Mouse (Mus musculus): Measurements from ENCODE around the gene Phc1. TPM values are rescaled to one million over a fixed set of nuclear protein-coding genes. Genes with fewer than 3 reads are reported as not detected.

Phc1 gene
- polyA plus RNA-seq, 1 experiment: 15.5 TPM

- H3K4me3 ChIP-seq: no peak overlapping the region
- H3ac ChIP-seq (ENCODE audit: control insufficient read depth, insufficient read length): no peak overlapping the region
Observed at GRCm38 (mm10) chr6:122288263-122288662, 52.1 kb downstream of the Phc1 start.

GRCm38 (mm10) chr6:122284823-122285222 lies 55.5 kb downstream of the Phc1 start:
- no peak overlapping the region for H3K4me3 ChIP-seq
- TF ChIP-seq REST (IDR thresholded peaks at IDR 0.05; ENCODE audit: insufficient read depth, insufficient read length) (no peak), MYOD1 (IDR thresholded peaks at IDR 0.05; ENCODE audit: control insufficient read depth in 1 of 3, insufficient read length in 2 of 3, low read depth in 2 of 3) (no peak), USF1 (IDR thresholded peaks at IDR 0.05; ENCODE audit: low read depth) (no peak), TCF12 (IDR thresholded peaks at IDR 0.05; ENCODE audit: insufficient read depth, poor library complexity, severe bottlenecking) (no peak), TCF3 (IDR thresholded peaks at IDR 0.05; ENCODE audit: insufficient read length, low read depth) (no peak), POLR2A (IDR thresholded peaks at IDR 0.05; ENCODE audit: insufficient read length, low read depth) (no peak), MAX (IDR thresholded peaks at IDR 0.05; ENCODE audit: low read depth) (no peak), CEBPB (IDR thresholded peaks at IDR 0.05; ENCODE audit: insufficient read depth, poor library complexity, severe bottlenecking) (no peak), POLR2AphosphoS2 (IDR thresholded peaks at IDR 0.05; ENCODE audit: insufficient read length, low read depth) (no peak), SRF (IDR thresholded peaks at IDR 0.05; ENCODE audit: control insufficient read depth, insufficient read length, low read depth) (no peak), E2F4 (IDR thresholded peaks at IDR 0.05; ENCODE audit: insufficient read depth) (no peak), MYOG (IDR thresholded peaks at IDR 0.05; ENCODE audit: control insufficient read depth in 1 of 3, insufficient read depth in 1 of 3, insufficient read length in 2 of 3, low read depth in 2 of 3) (no peak)

More at GRCm38 (mm10) chr6:122288263-122288662, 52.1 kb downstream of the Phc1 start:
- H3K4me2 ChIP-seq (ENCODE audit: low read depth): no peak overlapping the region
- TF ChIP-seq E2F4 (IDR thresholded peaks at IDR 0.05; ENCODE audit: insufficient read depth): no peak
- no peak for TF ChIP-seq SRF (IDR thresholded peaks at IDR 0.05; ENCODE audit: control insufficient read depth, insufficient read length, low read depth)
- no peak for TF ChIP-seq POLR2AphosphoS2 (IDR thresholded peaks at IDR 0.05; ENCODE audit: insufficient read length, low read depth)
- no peak for TF ChIP-seq MYOG (IDR thresholded peaks at IDR 0.05; ENCODE audit: control insufficient read depth in 1 of 3, insufficient read depth in 1 of 3, insufficient read length in 2 of 3, low read depth in 2 of 3)
- no peak for TF ChIP-seq POLR2A (IDR thresholded peaks at IDR 0.05; ENCODE audit: insufficient read length, low read depth)
- no peak for TF ChIP-seq REST (IDR thresholded peaks at IDR 0.05; ENCODE audit: insufficient read depth, insufficient read length)
- no peak for TF ChIP-seq CEBPB (IDR thresholded peaks at IDR 0.05; ENCODE audit: insufficient read depth, poor library complexity, severe bottlenecking)
- TF ChIP-seq USF1 (IDR thresholded peaks at IDR 0.05; ENCODE audit: low read depth): no peak
- TF ChIP-seq MYOD1 (IDR thresholded peaks at IDR 0.05; ENCODE audit: control insufficient read depth in 1 of 3, insufficient read length in 2 of 3, low read depth in 2 of 3): no peak
- no peak for TF ChIP-seq TCF12 (IDR thresholded peaks at IDR 0.05; ENCODE audit: insufficient read depth, poor library complexity, severe bottlenecking)
- TF ChIP-seq MAX (IDR thresholded peaks at IDR 0.05; ENCODE audit: low read depth): no peak
- TF ChIP-seq TCF3 (IDR thresholded peaks at IDR 0.05; ENCODE audit: insufficient read length, low read depth): no peak
- H3K36me3 ChIP-seq (ENCODE audit: control insufficient read depth, insufficient read depth): no peaks in the 10 kb centered on the region
- no peaks in the 10 kb centered on the region for H3K27me3 ChIP-seq (ENCODE audit: control insufficient read depth, insufficient read depth, insufficient read length)
- no peaks in the 10 kb centered on the region for H3K79me2 ChIP-seq (ENCODE audit: control insufficient read depth, insufficient read depth)

GRCm38 (mm10) chr6:122284304-122284703 lies 56.1 kb downstream of the Phc1 start:
- no peaks in the 10 kb centered on the region for H3K79me2 ChIP-seq (ENCODE audit: control insufficient read depth, insufficient read depth)
- H3K4me3 ChIP-seq: no peak overlapping the region
- no peak for TF ChIP-seq MYOD1 (IDR thresholded peaks at IDR 0.05; ENCODE audit: control insufficient read depth in 1 of 3, insufficient read length in 2 of 3, low read depth in 2 of 3)
- TF ChIP-seq E2F4 (IDR thresholded peaks at IDR 0.05; ENCODE audit: insufficient read depth): no peak
- TF ChIP-seq POLR2AphosphoS2 (IDR thresholded peaks at IDR 0.05; ENCODE audit: insufficient read length, low read depth): no peak
- TF ChIP-seq TCF12 (IDR thresholded peaks at IDR 0.05; ENCODE audit: insufficient read depth, poor library complexity, severe bottlenecking): no peak
- H3K4me2 ChIP-seq (ENCODE audit: low read depth): no peak overlapping the region
- no peaks in the 10 kb centered on the region for H3K27me3 ChIP-seq (ENCODE audit: control insufficient read depth, insufficient read depth, insufficient read length)
- no peaks in the 10 kb centered on the region for H3K36me3 ChIP-seq (ENCODE audit: control insufficient read depth, insufficient read depth)
- no peak overlapping the region for H3ac ChIP-seq (ENCODE audit: control insufficient read depth, insufficient read length)

More at GRCm38 (mm10) chr6:122284823-122285222, 55.5 kb downstream of the Phc1 start:
- no peak overlapping the region for H3ac ChIP-seq (ENCODE audit: control insufficient read depth, insufficient read length)
- H3K4me2 ChIP-seq (ENCODE audit: low read depth): no peak overlapping the region
- H3K36me3 ChIP-seq (ENCODE audit: control insufficient read depth, insufficient read depth): no peaks in the 10 kb centered on the region
- H3K27me3 ChIP-seq (ENCODE audit: control insufficient read depth, insufficient read depth, insufficient read length): no peaks in the 10 kb centered on the region
- H3K79me2 ChIP-seq (ENCODE audit: control insufficient read depth, insufficient read depth): no peaks in the 10 kb centered on the region

- Histone ChIP-seq H3K79me2 (ENCODE audit: control insufficient read depth, insufficient read depth) (no peaks in the 10 kb centered on the region), H3K27me3 (ENCODE audit: control insufficient read depth, insufficient read depth, insufficient read length) (no peaks in the 10 kb centered on the region), H3K36me3 (ENCODE audit: control insufficient read depth, insufficient read depth) (no peaks in the 10 kb centered on the region), H3K4me2 (ENCODE audit: low read depth) (no peak overlapping the region), H3ac (ENCODE audit: control insufficient read depth, insufficient read length) (no peak overlapping the region), H3K4me3 (no peak overlapping the region)
- TF ChIP-seq CEBPB (IDR thresholded peaks at IDR 0.05; ENCODE audit: insufficient read depth, poor library complexity, severe bottlenecking) (no peak), SRF (IDR thresholded peaks at IDR 0.05; ENCODE audit: control insufficient read depth, insufficient read length, low read depth) (no peak), TCF12 (IDR thresholded peaks at IDR 0.05; ENCODE audit: insufficient read depth, poor library complexity, severe bottlenecking) (no peak), MAX (IDR thresholded peaks at IDR 0.05; ENCODE audit: low read depth) (no peak), POLR2AphosphoS2 (IDR thresholded peaks at IDR 0.05; ENCODE audit: insufficient read length, low read depth) (no peak), POLR2A (IDR thresholded peaks at IDR 0.05; ENCODE audit: insufficient read length, low read depth) (no peak), MYOG (IDR thresholded peaks at IDR 0.05; ENCODE audit: control insufficient read depth in 1 of 3, insufficient read depth in 1 of 3, insufficient read length in 2 of 3, low read depth in 2 of 3) (no peak), REST (IDR thresholded peaks at IDR 0.05; ENCODE audit: insufficient read depth, insufficient read length) (no peak), TCF3 (IDR thresholded peaks at IDR 0.05; ENCODE audit: insufficient read length, low read depth) (no peak)
Observed at GRCm38 (mm10) chr6:122283429-122283828, 56.9 kb downstream of the Phc1 start.

GRCm38 (mm10) chr6:122282782-122283181 lies 57.6 kb downstream of the Phc1 start, which contains the start of gene Klrg1:
Gene Klrg1, minus strand, starts transcription at chr6:122282882.
- TF ChIP-seq MAX (IDR thresholded peaks at IDR 0.05; ENCODE audit: low read depth): no peak
- no peaks in the 10 kb centered on the region for H3K36me3 ChIP-seq (ENCODE audit: control insufficient read depth, insufficient read depth)
- no peak within 1 kb of the TSS for H3K4me3 ChIP-seq
- no peak within 1 kb of the TSS for H3K4me2 ChIP-seq (ENCODE audit: low read depth)
- H3K79me2 ChIP-seq (ENCODE audit: control insufficient read depth, insufficient read depth): no peaks in the 10 kb centered on the region
- no peaks in the 10 kb centered on the region for H3K27me3 ChIP-seq (ENCODE audit: control insufficient read depth, insufficient read depth, insufficient read length)
- H3ac ChIP-seq (ENCODE audit: control insufficient read depth, insufficient read length): no peak within 1 kb of the TSS

All from myocyte (in vitro differentiated cells).